Mouse (Mus musculus): ENCODE data around the gene Crtac1.

DNA sequence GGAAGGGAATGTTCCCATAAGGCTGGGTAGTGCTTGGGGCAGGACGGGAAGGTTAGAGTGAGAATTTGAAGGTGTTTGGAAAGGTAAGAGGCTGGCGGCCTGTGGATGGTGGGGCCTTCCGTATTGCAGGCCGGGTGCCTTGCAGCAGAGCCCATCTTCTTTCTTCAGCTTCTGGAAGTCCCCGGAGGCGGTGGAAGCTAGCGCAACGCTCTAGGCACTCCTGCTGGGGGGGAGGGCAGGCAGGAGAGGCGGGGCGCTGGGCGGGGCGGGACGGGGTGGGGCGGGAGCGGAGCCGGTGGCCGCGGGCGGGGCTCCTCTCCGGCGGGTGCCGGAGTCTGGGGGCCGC is 176.2 kb downstream of the Crtac1 start:
- no peak for TF ChIP-seq HCFC1 (IDR thresholded peaks at IDR 0.05; ENCODE audit: borderline replicate concordance, insufficient read depth, low read length)
- TF ChIP-seq ZNF384 (IDR thresholded peaks at IDR 0.05; ENCODE audit: low read depth, low read length), result no peak
- TF ChIP-seq CHD2 (IDR thresholded peaks at IDR 0.05; ENCODE audit: low read depth, low read length), result no peak

All from ES-E14 (cell line).